Mouse (Mus musculus): ENCODE results near the gene Plxna2. TPM values are rescaled to one million over a fixed set of nuclear protein-coding genes. Genes with fewer than 3 reads are reported as not detected.

Gene Plxna2
- total RNA-seq, 2 experiments from 2014 or later: 93.9 to 106 TPM

GRCm38 (mm10) chr1:194642302-194642787, 24.3 kb downstream of the Plxna2 start:
- intact Hi-C loops (cut with DNase I): no loop called here
- DNase-seq (ENCODE audit: low spot score in 2 of 2): no peak

- intact Hi-C loops (cut with DNase I): no loop called here
- no peak for DNase-seq (ENCODE audit: low spot score in 2 of 2)
These were observed 25.9 kb downstream of the Plxna2 start for GRCm38 (mm10) chr1:194643930-194644329.

GRCm38 (mm10) chr1:194645898-194646297, 27.9 kb downstream of the Plxna2 start:
- intact Hi-C loops (cut with DNase I): no loop called here
- no peak for DNase-seq (ENCODE audit: low spot score in 2 of 2)

DNA sequence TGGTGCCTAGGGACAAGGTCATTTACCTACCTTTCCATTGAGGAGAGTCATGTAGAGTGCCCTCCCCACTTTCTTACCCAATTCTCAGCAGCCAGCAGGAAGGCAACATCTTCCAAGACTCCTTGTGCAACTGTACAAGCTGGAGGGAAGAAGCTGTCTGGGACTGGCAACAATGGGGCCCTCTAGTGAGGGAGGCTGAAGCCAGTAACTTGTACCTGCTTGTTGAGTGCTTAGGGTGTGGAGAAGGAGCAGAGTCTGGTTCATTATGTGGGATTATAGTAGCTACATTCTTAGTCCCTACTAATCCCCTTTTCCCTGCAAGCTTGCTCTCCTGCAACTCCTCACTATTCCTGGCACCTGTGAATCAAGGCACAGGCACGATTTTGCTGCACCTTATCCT, 32.1 kb downstream of the Plxna2 start:
- DNase-seq (ENCODE audit: low spot score in 2 of 2): no peak
- intact Hi-C loops (cut with DNase I): no loop called here

DNA sequence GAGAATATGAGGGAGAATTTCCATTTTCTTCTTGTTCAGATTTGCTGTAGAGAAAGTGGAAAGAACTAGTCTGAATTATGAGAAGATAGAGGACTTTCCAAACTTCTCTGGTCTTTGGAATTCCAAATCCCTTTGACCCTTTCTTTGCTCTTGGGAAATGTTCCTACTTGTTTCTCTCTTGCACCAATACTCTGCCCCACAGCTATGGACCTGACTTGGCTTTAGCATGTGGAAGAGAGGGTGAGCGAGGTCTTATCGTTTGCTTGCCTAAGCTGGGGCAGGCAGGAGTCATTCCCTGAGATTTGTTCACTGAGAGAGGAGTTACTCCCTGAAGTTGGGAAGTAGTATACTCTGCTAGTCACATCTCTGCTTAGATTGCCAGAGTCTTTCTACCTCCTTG, 32.5 kb downstream of the Plxna2 start:
- no peak for DNase-seq (ENCODE audit: low spot score in 2 of 2)
- intact Hi-C loops (cut with DNase I): no loop called here

DNA sequence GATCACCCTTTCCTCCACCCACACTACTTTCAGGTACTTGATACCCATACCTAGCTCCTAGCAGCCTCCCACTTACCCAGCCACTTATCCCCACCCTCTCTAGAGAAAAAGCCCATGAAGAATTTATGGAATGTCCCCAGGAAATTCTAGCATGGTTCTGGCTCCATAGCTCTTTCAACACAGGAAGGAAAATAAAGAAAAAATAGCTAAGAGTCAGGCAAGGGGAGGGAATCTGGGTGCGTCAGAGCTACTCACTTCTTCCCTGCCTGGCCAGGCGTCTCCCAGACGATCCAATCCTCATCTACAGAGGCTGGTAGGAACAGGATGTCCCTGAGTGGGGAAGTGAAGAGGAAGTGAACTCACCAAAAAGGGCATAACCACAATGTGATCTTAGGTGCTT, 34.0 kb downstream of the Plxna2 start:
- DNase-seq (ENCODE audit: low spot score in 2 of 2): no peak
- intact Hi-C loops (cut with DNase I): no loop called here

GRCm38 (mm10) chr1:194658459-194659160, 40.6 kb downstream of the Plxna2 start:
- intact Hi-C loops (cut with DNase I): no loop called here
- DNase-seq (ENCODE audit: low spot score in 2 of 2): no peak

DNA sequence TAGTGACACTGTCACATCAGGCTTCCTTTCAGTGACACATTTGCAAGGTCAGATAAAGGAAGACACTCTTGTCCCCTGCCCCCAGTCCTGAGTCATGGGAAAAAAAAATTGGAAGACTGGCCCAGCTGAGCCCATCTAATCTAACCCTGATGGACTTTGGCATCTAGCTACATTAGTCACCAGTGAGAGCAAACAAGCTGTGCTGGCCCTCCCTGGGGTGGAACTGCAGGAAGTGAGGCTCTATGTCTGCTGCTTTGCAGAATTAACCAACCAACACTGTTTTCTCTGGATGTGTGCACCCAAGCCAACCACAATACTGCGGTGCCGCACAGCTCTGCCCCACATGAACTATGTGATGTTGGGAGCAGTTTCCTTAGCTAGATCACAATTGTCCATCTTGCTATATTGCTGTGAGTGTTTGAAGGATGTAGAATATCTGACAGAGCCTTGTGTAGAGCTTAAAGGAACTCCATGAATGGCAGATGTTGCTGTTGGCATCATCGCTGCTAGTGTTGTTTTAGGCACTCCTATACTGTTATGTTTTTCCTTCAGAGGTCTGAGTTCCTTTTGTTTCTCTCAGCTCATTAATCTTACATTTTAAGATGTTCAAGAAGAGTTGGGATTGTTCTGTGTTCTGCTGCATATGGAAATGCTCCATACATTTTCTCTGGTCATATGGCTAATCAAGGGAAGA, 42.6 kb downstream of the Plxna2 start:
- DNase-seq (ENCODE audit: low spot score in 2 of 2): no peak
- intact Hi-C loops (cut with DNase I): no loop called here

DNA sequence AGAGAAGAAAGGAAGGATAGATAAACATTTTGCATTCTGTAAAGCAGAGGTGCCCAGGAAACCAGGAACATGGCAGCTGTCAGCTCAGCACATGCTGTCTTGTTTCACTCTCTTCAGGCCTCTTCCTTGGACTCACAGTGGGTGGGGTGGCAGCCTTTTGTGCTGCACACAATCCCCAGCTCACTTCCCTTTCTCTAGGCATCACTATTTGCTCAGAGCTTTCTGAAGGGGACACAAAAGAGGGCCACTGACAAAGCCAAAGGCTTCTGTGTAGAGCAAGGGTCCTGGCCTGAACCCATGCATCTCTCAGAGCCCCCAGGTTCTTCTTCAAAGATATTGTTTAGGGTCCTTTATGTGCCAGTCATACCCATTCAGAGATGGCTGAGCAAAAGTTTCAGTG, 45.0 kb downstream of the Plxna2 start:
- intact Hi-C loops (cut with DNase I): no loop called here
- DNase-seq (ENCODE audit: low spot score in 2 of 2): no peak

DNA sequence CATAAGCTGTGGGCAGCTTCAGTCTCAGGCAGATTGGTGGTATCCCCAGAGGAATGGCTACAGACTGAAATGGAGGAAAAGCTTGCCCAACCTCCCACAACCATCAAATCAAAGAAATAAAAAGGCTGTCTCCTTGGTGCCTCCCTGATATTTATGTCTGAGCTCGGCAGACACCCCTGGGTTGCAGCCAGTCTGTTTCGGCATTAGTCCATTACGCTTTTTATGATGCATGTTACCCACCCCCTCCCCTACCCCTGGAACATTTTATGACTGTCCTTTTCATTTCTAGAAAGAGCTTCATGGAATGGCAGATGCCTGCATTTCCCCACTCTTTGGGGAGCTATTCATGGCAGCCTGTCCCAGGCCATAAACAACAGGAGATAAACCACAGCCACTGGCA, 47.7 kb downstream of the Plxna2 start:
- no peak for DNase-seq (ENCODE audit: low spot score in 2 of 2)
- intact Hi-C loops (cut with DNase I): no loop called here

- intact Hi-C loops (cut with DNase I): no loop called here
- DNase-seq (ENCODE audit: low spot score in 2 of 2): no peak
These were observed 53.9 kb downstream of the Plxna2 start for GRCm38 (mm10) chr1:194671783-194672524.

GRCm38 (mm10) chr1:194672525-194672894, 54.5 kb downstream of the Plxna2 start:
- intact Hi-C loops (cut with DNase I): no loop called here
- DNase-seq (ENCODE audit: low spot score in 2 of 2): no peak

DNA sequence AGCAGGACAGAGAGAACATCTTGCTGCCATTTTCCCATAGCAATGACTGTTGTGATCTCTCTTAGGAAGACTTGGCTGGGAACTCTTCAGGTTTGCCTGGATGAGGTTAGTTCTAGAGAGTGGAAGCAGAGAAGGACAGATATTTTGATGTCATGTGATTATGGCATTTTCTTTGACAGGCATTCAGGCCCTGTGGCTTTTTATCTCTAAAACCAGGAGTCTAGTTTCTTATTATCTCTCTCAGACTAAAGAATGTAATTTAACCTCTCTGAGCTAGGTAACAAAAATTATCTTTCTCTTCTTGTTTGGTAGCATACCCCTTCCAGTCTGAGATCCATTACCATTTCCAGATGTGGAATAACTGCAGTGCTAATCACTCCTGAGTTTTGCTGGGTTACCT, 55.2 kb downstream of the Plxna2 start:
- DNase-seq (ENCODE audit: low spot score in 2 of 2): no peak

GRCm38 (mm10) chr1:194675106-194675890, 57.3 kb downstream of the Plxna2 start:
- intact Hi-C loops (cut with DNase I): no loop called here
- peak in 1 of 2 experiments; percentile 32 for DNase-seq (ENCODE audit: low spot score in 2 of 2)

More for the DNA sequence above, 55.2 kb downstream of the Plxna2 start:
- intact Hi-C loops (cut with DNase I): no loop called here

- intact Hi-C loops (cut with DNase I): no loop called here
- no peak for DNase-seq (ENCODE audit: low spot score in 2 of 2)
These were observed 57.8 kb downstream of the Plxna2 start for GRCm38 (mm10) chr1:194675891-194676200.

GRCm38 (mm10) chr1:194677878-194678277, 59.9 kb downstream of the Plxna2 start:
- intact Hi-C loops (cut with DNase I): no loop called here

DNA sequence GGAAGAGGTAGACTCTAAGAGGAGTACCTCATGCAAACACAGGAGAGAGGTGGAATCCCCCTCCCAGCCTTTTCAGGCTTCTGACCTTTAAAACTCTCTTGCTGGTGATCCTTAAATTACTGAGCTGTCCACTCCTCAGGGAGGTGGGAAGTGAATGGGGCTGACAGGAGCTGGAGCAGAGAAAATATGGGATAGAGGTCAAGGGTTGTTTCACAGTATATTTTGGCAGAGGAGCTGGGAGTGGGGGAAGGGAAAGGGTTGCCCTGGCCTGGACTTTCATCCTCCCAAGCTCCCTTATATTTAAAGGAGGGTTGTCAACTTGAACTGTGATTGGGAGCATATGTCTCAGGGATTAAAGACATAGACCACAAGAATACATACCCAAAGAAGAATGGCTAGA, 61.1 kb downstream of the Plxna2 start:
- DNase-seq (ENCODE audit: low spot score in 2 of 2): no peak
- intact Hi-C loops (cut with DNase I): no loop called here

More at GRCm38 (mm10) chr1:194677878-194678277, 59.9 kb downstream of the Plxna2 start:
- DNase-seq (ENCODE audit: low spot score in 2 of 2): no peak

- DNase-seq (ENCODE audit: low spot score in 2 of 2): no peak
- intact Hi-C loops (cut with DNase I): no loop called here
These were observed 62.1 kb downstream of the Plxna2 start for GRCm38 (mm10) chr1:194680136-194680535.

DNA sequence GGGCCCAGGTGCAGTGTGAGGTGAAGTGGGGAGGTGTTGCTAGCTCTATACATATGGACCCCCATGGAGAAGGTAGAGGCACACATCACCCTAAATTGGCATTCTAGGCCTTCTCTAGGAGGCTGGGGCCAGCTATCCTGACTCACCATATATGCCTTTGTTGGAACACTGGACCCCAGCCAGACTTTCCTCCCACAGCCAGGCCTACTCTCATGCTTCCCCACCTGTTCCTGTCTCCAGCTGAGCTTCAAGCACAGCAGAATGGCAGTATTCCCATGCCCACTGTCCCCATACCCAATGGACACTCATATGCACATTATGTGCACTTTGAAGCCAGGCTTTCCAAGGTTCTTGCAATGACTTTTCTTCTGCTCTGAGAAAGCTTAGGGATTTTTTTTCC, 64.0 kb downstream of the Plxna2 start:
- DNase-seq (ENCODE audit: low spot score in 2 of 2): peak; percentile 80 to 92
- intact Hi-C loops (cut with DNase I): no loop called here

- intact Hi-C loops (cut with DNase I): no loop called here
- DNase-seq (ENCODE audit: low spot score in 2 of 2): no peak
These were observed 65.1 kb downstream of the Plxna2 start for GRCm38 (mm10) chr1:194683132-194683531.

Data from left cerebral cortex, postnatal 14 days (tissue).